Mouse (Mus musculus) layer of hippocampus, adult 18-20 months (tissue): ENCODE measurements around the gene Kbtbd8. TPM values are rescaled to one million over a fixed set of nuclear protein-coding genes. Genes with fewer than 3 reads are reported as not detected.

ENCODE experiments used
- DNase-seq, 2 experiments: peaks; one replicate each; pipeline ENCODE4 v3.0.0; 2022; ENCODE audit warnings: low spot score in 2 of 2
- total RNA-seq, 2 experiments: library from RNA; stranded (reverse); gene quantifications; 2 replicates each; pipeline ENCODE4 v1.2.3; 2021

Kbtbd8 gene
- total RNA-seq, 2 experiments from 2014 or later, result 8.7 to 10.4 TPM

GRCm38 (mm10) chr6:95169411-95169810 is 52.4 kb downstream of the Kbtbd8 start:
- no peak for DNase-seq

GRCm38 (mm10) chr6:95174311-95175143 is 57.5 kb downstream of the Kbtbd8 start:
- no peak for DNase-seq

Other genes with a start within 250 kb of the Kbtbd8 start
- gene Gm10234, start 204.9 kb downstream of the Kbtbd8 start, total RNA-seq, result not detected